Mouse (Mus musculus) 3134 (cell line): ENCODE results near the gene Slc25a24.
A peak's percentile ranks its signal among the peaks of the same experiment; 100 is the strongest.

Experiments used
- DNase-seq: peaks from one replicate; pipeline ENCODE4 v3.0.0-alpha.2; 2011; ENCODE audit warnings: low spot score; ENCODE audit not compliant: insufficient read length; ENCODE audit errors: extremely low read depth

Slc25a24 gene

DNA sequence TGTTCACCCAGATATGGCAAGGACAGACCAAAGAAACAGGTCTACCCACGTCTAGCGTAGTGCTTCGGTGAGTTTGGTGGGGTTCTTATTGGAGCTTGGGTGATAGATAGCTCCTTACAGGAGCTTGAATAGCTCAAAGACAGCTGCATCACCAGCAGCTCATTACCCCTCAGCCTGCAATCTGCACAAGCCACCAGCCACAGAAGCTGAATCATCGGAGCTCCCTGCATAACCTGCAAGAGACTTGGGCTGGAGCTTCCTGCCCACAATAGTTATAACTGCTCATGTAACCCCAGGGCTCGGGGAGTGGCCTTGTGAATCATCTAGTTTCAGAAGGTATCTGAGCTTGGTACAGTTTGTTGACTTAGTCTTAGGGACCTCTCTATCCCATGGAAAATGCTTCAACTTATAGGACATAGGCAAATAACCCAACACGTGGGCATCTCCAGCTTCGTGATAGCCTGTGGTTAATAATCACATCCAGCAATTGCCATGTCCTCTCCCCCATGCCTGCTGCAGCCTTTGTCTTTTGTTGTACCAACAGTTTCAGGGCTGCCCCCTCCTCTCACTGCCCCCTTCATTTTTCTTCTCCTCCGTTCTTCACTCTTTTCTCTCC is 42.4 kb downstream of the Slc25a24 start:
- peak; percentile 76 for DNase-seq

- DNase-seq = no peak
These were observed 46.2 kb downstream of the Slc25a24 start for GRCm38 (mm10) chr3:109169121-109169520.

- peak; percentile 39 for DNase-seq
These were observed 48.3 kb downstream of the Slc25a24 start for GRCm38 (mm10) chr3:109171070-109171778.

DNA sequence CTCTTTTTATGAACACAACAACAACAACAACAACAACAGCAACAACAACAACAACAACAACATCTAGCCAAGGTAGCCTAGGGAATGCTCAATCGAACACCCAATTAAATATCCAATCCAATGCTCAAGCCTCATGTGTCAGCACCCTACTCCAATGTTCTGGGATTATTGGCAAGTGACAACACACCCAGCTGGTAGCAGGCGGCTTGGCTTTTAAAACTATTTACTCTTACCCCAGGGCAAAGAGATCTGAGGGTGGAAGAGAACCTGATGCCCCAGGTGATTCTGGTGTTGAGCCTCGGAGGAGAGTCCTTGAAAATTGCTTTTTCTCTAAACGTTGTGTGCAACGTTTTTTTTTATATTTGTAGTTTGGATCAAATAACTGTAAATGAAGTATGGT is 51.4 kb downstream of the Slc25a24 start:
- DNase-seq = no peak

DNA sequence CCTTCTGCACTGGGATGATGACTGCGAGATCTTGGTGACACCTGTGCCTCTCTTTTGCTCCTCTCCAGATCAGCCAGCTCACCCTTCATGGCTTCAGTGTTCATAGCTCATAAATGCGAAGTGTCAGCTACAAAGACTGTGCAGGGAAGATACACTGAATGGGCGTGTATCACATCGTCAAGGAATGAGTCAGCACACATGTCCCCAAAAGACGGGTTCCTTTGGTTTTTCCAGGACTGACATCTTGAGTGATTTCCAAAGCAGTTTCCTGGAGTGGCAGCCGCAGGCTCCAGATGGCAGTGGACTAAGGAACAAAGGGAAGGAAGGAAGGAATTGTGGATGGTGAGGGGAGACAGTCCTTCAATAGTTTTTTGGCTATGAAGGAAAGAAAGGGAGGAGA is 55.8 kb downstream of the Slc25a24 start:
- peak; percentile 67 for DNase-seq

GRCm38 (mm10) chr3:109179528-109180076 is 56.7 kb downstream of the Slc25a24 start:
- DNase-seq = no peak

GRCm38 (mm10) chr3:109196166-109196565 is 73.2 kb downstream of the Slc25a24 start:
- DNase-seq = peak; percentile 52

- no peak for DNase-seq
These were observed 76.3 kb downstream of the Slc25a24 start for GRCm38 (mm10) chr3:109199280-109199679.

- no peak for DNase-seq
These were observed 89.4 kb downstream of the Slc25a24 start for GRCm38 (mm10) chr3:109212322-109212721.

- DNase-seq = no peak
These were observed 93.4 kb downstream of the Slc25a24 start for GRCm38 (mm10) chr3:109216352-109216751.
